ENCODE assay signal across 8 mouse cellular contexts in the genomic region with DNA sequence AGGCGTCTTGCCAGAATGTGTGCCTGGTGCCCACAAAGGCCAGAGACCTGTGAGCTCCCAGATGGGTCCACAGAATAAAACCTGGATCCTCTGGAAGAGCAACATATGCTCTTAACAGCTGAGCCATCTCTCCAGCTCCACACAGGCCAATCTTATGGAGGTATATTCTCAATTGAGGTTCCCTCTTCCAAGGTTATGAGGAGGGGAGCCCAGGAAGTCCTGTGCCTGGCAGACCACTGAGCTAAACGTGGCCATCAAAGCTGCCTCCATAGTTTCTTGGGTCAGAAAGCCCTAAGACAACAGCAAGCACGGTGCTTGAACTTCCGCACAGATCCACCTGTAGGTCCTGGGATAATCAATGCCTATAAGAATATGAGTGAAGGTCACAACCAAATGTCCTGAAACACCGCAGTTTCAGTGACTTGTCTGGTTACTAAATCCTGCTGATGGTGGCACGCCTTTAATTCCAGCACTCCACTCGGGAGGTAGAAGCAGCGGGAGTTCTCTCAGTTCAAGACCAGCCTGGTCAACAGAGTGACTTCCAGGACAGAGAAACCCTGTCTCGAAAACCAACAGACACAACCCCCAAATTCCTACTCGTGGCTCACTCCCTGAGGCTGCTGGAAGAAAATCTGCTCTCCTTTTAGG. TPM values are rescaled to one million over a fixed set of nuclear protein-coding genes. Genes with fewer than 3 reads are reported as not detected.
DNase-seq lines count a peak whose midpoint lies in the region; ATAC-seq and TF ChIP-seq lines count a peak whose summit lies in the region.

No protein-coding gene starts in this region.

- no peak for TF ChIP-seq CTCF in forebrain, postnatal 0 days (IDR thresholded peaks at IDR 0.05; ENCODE audit: low read depth)

- H3K27ac ChIP-seq in heart, embryonic 14.5 days (replicated peaks in 1 of 2; ENCODE audit: control insufficient read depth in 1 of 2, insufficient read depth in 1 of 2, low read depth in 2 of 2, low read length in 2 of 2) = no peak overlapping the region
- H3K27ac ChIP-seq in ES-E14 (ENCODE audit: insufficient read depth, low read depth, low read length, poor library complexity, severe bottlenecking) (no peak overlapping the region), macrophage (no peak overlapping the region)
- H3K27ac ChIP-seq in forebrain, postnatal 0 days (ENCODE audit: low read depth, low read length) = no peak overlapping the region

- no peaks in the 10 kb centered on the region for H3K9me3 ChIP-seq in heart, embryonic 14.5 days (ENCODE audit: control insufficient read depth, low read length)
- H3K9me3 ChIP-seq in ES-E14 (ENCODE audit: control insufficient read depth, insufficient read depth, low read depth, low read length) = no peaks in the 10 kb centered on the region
- H3K9me3 ChIP-seq in forebrain, postnatal 0 days (ENCODE audit: low read length) = no peaks in the 10 kb centered on the region

- peak overlapping the region; percentile 92 for H3K9ac ChIP-seq in heart, embryonic 14.5 days (ENCODE audit: low read length)
- H3K9ac ChIP-seq in ES-E14 (ENCODE audit: insufficient read depth, low read depth, low read length, poor library complexity, severe bottlenecking) = peak overlapping the region; percentile 93
- peak overlapping the region; percentile 71 for H3K9ac ChIP-seq in forebrain, postnatal 0 days

- H3K27me3 ChIP-seq in heart, embryonic 14.5 days (ENCODE audit: control insufficient read depth, insufficient read depth, low read length) = no peaks in the 10 kb centered on the region
- no peaks in the 10 kb centered on the region for H3K27me3 ChIP-seq in forebrain, postnatal 0 days (ENCODE audit: insufficient read depth, low read length)

- no peak for ATAC-seq in heart, embryonic 14.5 days (ENCODE audit: insufficient number of reproducible peaks, insufficient read depth, low FRiP score, low read depth)
- ATAC-seq in forebrain, postnatal 0 days = no peak
- no peak for ATAC-seq in megakaryocyte-erythroid progenitor cell, adult 5-6 weeks (replicated peaks; ENCODE audit: low FRiP score, low TSS enrichment, poor library complexity, severe bottlenecking)

- H3K4me3 ChIP-seq in heart, embryonic 14.5 days (ENCODE audit: control insufficient read depth in 1 of 2, insufficient read depth in 1 of 2, low read depth in 1 of 2, low read length in 2 of 2) = peak overlapping the region; percentile 75 to 87
- H3K4me3 ChIP-seq in ES-E14 (ENCODE audit: insufficient read depth in 1 of 2, low read depth in 1 of 2, low read length in 2 of 2, poor library complexity in 1 of 2, severe bottlenecking in 1 of 2) = peak overlapping the region; percentile 77 to 96
- peak overlapping the region; percentile 76 for H3K4me3 ChIP-seq in forebrain, postnatal 0 days (ENCODE audit: low read depth, low read length)
- peak overlapping the region; percentile 88 for H3K4me3 ChIP-seq in macrophage (ENCODE audit: inconsistent target)

- 32% methylated on average over 10 of the region's 10 CpGs for WGBS in heart, embryonic 14.5 days
- 38% methylated on average over 10 of the region's 10 CpGs for WGBS in forebrain, postnatal 0 days
- WGBS in macrophage (ENCODE audit: missing documents) = 34% methylated on average over 10 of the region's 10 CpGs

- peak overlapping the region; percentile 96 for H3K4me2 ChIP-seq in heart, embryonic 14.5 days (ENCODE audit: low read length)
- peak overlapping the region; percentile 87 for H3K4me2 ChIP-seq in forebrain, postnatal 0 days (ENCODE audit: low read depth)

- H3K4me1 ChIP-seq in heart, embryonic 14.5 days (ENCODE audit: control insufficient read depth in 2 of 2, insufficient read depth in 2 of 2, low read length in 2 of 2) = peaks cover 10 to 17% of the 10 kb centered on the region in 2 experiments
- peaks cover 0 to 9% of the 10 kb centered on the region in 2 experiments; a peak in 2 of 4 replicates for H3K4me1 ChIP-seq in ES-E14 (ENCODE audit: control insufficient read depth in 2 of 2, insufficient read depth in 2 of 2, low read length in 2 of 2, poor library complexity in 1 of 2)
- peaks cover 9% of the 10 kb centered on the region for H3K4me1 ChIP-seq in forebrain, postnatal 0 days (ENCODE audit: insufficient read depth)

- no peaks in the 10 kb centered on the region for H3K36me3 ChIP-seq in heart, embryonic 14.5 days (ENCODE audit: control insufficient read depth, insufficient read depth, low read length)
- 0 out of 2 replicates have a peak, but pooled peaks cover 4% of the 10 kb centered on the region for H3K36me3 ChIP-seq in ES-E14 (ENCODE audit: control insufficient read depth, insufficient read depth, low read length, poor library complexity, severe bottlenecking)
- H3K36me3 ChIP-seq in forebrain, postnatal 0 days (ENCODE audit: insufficient read depth) = no peaks in the 10 kb centered on the region
- H3K36me3 ChIP-seq in macrophage (ENCODE audit: inconsistent target) = no peaks in the 10 kb centered on the region

- DNase-seq in heart, adult 18-20 months = no peak
- no peak for DNase-seq in ES-E14 (ENCODE audit: low read depth, low spot score)
- DNase-seq in forebrain, postnatal 0 days = no peak
- DNase-seq in urinary bladder, adult 2 months (ENCODE audit: low spot score) = no peak
- no peak for DNase-seq in kidney, postnatal 25 days

- H3K79me2 ChIP-seq in macrophage (ENCODE audit: inconsistent target) = peaks cover 23% of the 10 kb centered on the region

- in situ Hi-C loops in ES-E14 (cut with MboI; ENCODE audit: low sequenced_read_pairs in 2 of 2, unreplicated experiment in 2 of 2) = no loop called here

TF ChIP-seq in ES-E14, 5 proteins besides CTCF, POLR2A, EP300 and RAD21:
- TF ChIP-seq ZNF384 (IDR thresholded peaks at IDR 0.05; ENCODE audit: low read depth, low read length) (no peak), HCFC1 (IDR thresholded peaks at IDR 0.05; ENCODE audit: borderline replicate concordance, insufficient read depth, low read length) (no peak), ZC3H11A (IDR thresholded peaks at IDR 0.05; ENCODE audit: borderline replicate concordance, low read depth, low read length) (no peak), MAFK (IDR thresholded peaks at IDR 0.05; ENCODE audit: insufficient read depth, low read depth, low read length) (no peak), CHD2 (IDR thresholded peaks at IDR 0.05; ENCODE audit: low read depth, low read length) (no peak)

RNA-seq across cellular contexts. Expression of gene Klhdc4, which starts 0.9 kb away (rescaled TPM):
- 20.8 and 20.9 TPM in 2 replicates for polyA plus RNA-seq in heart, embryonic 14.5 days (2014; fragmentation: Nextera tagmentation; extraction: Ambion mirVana)
- total RNA-seq in heart, adult 18-20 months (2021) = 10 to 100 TPM; 12.0 to 13.7 TPM
- 65.9 and 84.3 TPM in 2 replicates for total RNA-seq in ES-E14 (2012; rRNA removed)
- 46.1 and 51.4 TPM in 2 replicates for total RNA-seq in forebrain, postnatal 0 days (2014; rRNA removed)
- polyA plus RNA-seq in forebrain, postnatal 0 days (2015; fragmentation: Nextera tagmentation; extraction: Ambion mirVana) = 40.1 and 40.3 TPM in 2 replicates
- total RNA-seq in macrophage (2018; cell fraction: chromatin; rRNA removed) = 100 to 1,000 TPM in 5 of 26 experiments, 10 to 100 TPM in 21; 47.6 to 117 (median 79.4) TPM
- 10 to 100 TPM; 13.0 to 21.1 (median 16.5) TPM for total RNA-seq in macrophage (2018; cell fraction: cytosol; rRNA removed)
- total RNA-seq in macrophage (2018; cell fraction: nucleus; rRNA removed) = 10 to 100 TPM; 21.1 to 54.6 (median 37.3) TPM
- 18.7 to 27.6 TPM (median 19.1 TPM) in 3 replicates for polyA plus RNA-seq in macrophage (2018)
- polyA plus RNA-seq in urinary bladder, adult 2 months (2012; rRNA removed) = 19.7 and 20.5 TPM in 2 replicates
- 45.6 and 50.3 TPM in 2 replicates for total RNA-seq in megakaryocyte-erythroid progenitor cell, adult 5-6 weeks (2014; fragmentation: Nextera tagmentation)
- 36.1 and 42.6 TPM in 2 replicates for total RNA-seq in megakaryocyte-erythroid progenitor cell, adult 5-6 weeks (2017)
